Mouse (Mus musculus) heart, adult 2 months (tissue): ENCODE measurements at regions not wholly inside any gene's neighbourhood (a gene's known extent, or its start where the extent isn't known, plus 50 kb on each side); places are given as distances from the start of the nearest gene placed in this dataset.

Source experiments
- DNase-seq, 2 experiments: peaks; one replicate each; pipeline ENCODE4 v3.0.0; 2021
- H3K27ac ChIP-seq: fragments of 200-600 bp; 2 replicates; pipeline ENCODE4 v1.8.1; 2022
- H3K27me3 ChIP-seq: fragments of 200-500 bp; 2 replicates; pipeline ENCODE4 v1.6.1; 2012; ENCODE audit warnings: mild to moderate bottlenecking, low read length, inconsistent platforms, mixed read lengths; ENCODE audit not compliant: control insufficient read depth, insufficient read depth
- H3K36me3 ChIP-seq: fragments of 200-500 bp; 2 replicates; pipeline ENCODE4 v1.6.1; 2012; ENCODE audit warnings: low read length, inconsistent platforms; ENCODE audit not compliant: control insufficient read depth, insufficient read depth
- H3K4me1 ChIP-seq: fragments of 200-500 bp; 2 replicates; pipeline ENCODE4 v1.6.1; 2011; ENCODE audit warnings: low read length; ENCODE audit not compliant: control insufficient read depth, insufficient read depth
- H3K4me3 ChIP-seq: fragments of 200-600 bp; 2 replicates; pipeline ENCODE4 v1.8.1; 2022
- H3K79me2 ChIP-seq: fragments of 200-500 bp; replicated peaks from 2 replicates; pipeline ENCODE4 v1.6.1; 2012; ENCODE audit warnings: mild to moderate bottlenecking, inconsistent platforms, low read length, moderate library complexity, mixed read lengths; ENCODE audit not compliant: control insufficient read depth, insufficient read depth
- H3K9ac ChIP-seq: fragments of 200-500 bp; 2 replicates; pipeline ENCODE4 v1.6.1; 2012; ENCODE audit warnings: low read depth, mild to moderate bottlenecking, control low read depth, inconsistent platforms, low read length, mixed read lengths
- CTCF ChIP-seq: fragments of 200-600 bp; IDR thresholded peaks from 2 replicates; pipeline ENCODE4 v1.8.1; 2022; ENCODE audit warnings: antibody characterized with exemption, mild to moderate bottlenecking, moderate library complexity
- EP300 ChIP-seq: fragments of 200-500 bp; IDR thresholded peaks from 2 replicates; pipeline ENCODE4 v1.6.1; 2011; ENCODE audit warnings: low read depth, low read length, control low read depth; ENCODE audit not compliant: insufficient read depth
- POLR2A ChIP-seq: fragments of 200-500 bp; IDR thresholded peaks from 2 replicates; pipeline ENCODE4 v1.6.1; 2011; ENCODE audit warnings: mild to moderate bottlenecking, low read depth, low read length, control low read depth; ENCODE audit not compliant: insufficient read depth
- WGBS: fragments of 180-500 bp; shearing (Covaris S2); methylation state at CpG from one replicate; pipeline ENCODE4 v1.1.7; 2018; 5-methylcytosine and 5-hydroxymethylcytosine counted together
- intact Hi-C: fragments of 180-260 bp; cut with DNase I; formaldehyde crosslinking; loops from one replicate; pipeline ENCODE4 v1.15.1; 2025

DNA sequence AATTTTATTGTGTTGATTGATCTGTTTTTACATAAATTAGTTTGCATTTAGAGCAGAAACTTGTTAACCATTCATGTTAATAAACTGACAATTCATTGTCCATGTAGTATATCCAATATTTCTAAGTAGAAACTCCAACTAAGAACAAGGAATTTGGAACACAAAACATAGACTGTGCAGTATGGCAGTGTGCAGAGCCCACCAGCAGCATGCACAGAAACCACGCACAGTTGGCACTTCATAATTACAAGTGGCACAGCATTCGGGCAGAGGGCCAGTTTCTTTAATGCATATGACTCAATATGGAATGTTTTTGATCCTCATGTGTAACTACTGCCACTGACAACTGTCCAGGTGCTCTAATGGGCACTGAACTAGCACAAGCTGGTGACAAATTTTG, 423.8 kb downstream of the Inhba start:
- no peak overlapping the region for H3K27ac ChIP-seq
- no peaks in the 10 kb centered on the region for H3K79me2 ChIP-seq
- H3K36me3 ChIP-seq = no peaks in the 10 kb centered on the region
- no peak for TF ChIP-seq POLR2A
- no peak for TF ChIP-seq CTCF
- TF ChIP-seq EP300 = no peak
- H3K9ac ChIP-seq = no peak overlapping the region
- H3K4me3 ChIP-seq = no peak overlapping the region
- intact Hi-C loops = no loop called here
- WGBS = 78% methylated on average over 2 of the region's 2 CpGs
- DNase-seq = no peak
- H3K27me3 ChIP-seq = no peaks in the 10 kb centered on the region
- no peaks in the 10 kb centered on the region for H3K4me1 ChIP-seq

DNA sequence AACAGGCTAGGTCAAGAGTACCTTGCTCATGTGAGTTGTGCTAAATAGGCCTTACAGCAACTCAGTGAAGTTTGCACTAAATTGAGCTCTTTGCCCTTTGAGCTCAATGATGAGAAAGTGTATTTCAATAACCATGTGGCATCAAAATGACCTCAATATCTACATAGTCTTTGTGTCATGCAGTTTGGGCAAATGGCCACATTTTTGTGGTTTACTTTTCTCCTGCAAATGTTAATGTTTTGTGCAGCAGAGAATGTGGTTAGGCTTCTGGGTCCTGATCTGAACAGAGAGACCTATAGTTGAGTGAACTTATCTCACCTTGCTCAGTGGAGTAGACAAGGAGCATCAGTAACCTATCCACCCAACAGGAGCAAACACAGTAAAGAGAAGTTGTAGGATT, 441.6 kb downstream of the Inhba start:
- H3K36me3 ChIP-seq = no peaks in the 10 kb centered on the region
- no peaks in the 10 kb centered on the region for H3K27me3 ChIP-seq
- H3K79me2 ChIP-seq = no peaks in the 10 kb centered on the region
- TF ChIP-seq POLR2A (no peak), EP300 (no peak), CTCF (no peak)
- DNase-seq = no peak
- no peaks in the 10 kb centered on the region for H3K4me1 ChIP-seq
- intact Hi-C loops = no loop called here
- H3K27ac ChIP-seq = no peak overlapping the region
- H3K9ac ChIP-seq = no peak overlapping the region
- no peak overlapping the region for H3K4me3 ChIP-seq

DNA sequence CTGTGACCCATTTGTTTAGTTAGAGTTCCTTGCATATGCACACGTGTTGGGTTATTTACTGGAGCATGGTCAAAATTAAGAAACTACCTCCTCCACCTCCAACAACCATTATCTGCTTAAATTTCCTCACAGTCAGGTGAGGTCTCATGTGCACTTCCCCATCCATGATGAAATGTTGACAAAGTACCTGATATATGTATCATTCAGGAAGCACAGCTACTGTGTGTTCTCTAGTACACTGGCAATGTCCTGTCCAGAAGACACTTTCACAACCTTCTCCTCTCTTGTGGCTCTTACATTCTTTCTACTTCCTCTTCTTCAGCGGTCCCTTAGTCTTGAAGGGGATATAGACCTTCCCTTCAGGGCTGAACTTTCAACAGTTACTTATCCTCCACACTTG, 448.1 kb downstream of the Inhba start:
- no peaks in the 10 kb centered on the region for H3K27me3 ChIP-seq
- no peaks in the 10 kb centered on the region for H3K36me3 ChIP-seq
- H3K4me3 ChIP-seq = no peak overlapping the region
- DNase-seq = no peak
- no peaks in the 10 kb centered on the region for H3K4me1 ChIP-seq
- 68% methylated on average over 2 of the region's 2 CpGs for WGBS
- H3K27ac ChIP-seq = no peak overlapping the region
- TF ChIP-seq POLR2A = no peak
- no peak for TF ChIP-seq EP300
- TF ChIP-seq CTCF = no peak
- intact Hi-C loops = no loop called here
- no peaks in the 10 kb centered on the region for H3K79me2 ChIP-seq
- no peak overlapping the region for H3K9ac ChIP-seq

DNA sequence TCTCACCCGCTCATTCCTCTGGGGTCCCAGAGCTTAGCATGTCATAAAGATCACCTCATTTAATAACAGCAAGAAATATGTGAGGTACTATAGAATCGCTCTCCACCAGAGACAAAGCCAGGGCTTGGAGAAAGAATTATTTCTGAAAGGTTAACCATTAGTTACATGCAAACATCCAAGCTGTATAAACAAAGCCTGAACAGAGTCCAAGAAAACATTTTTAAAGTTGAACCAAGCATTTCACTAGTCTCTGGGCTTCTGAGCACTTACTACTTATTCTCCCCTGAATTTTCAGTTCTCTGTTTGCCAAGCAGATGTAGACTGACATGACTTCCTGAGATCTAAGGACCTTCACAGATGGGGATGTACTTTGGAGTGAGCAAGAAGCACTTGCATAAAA, 450.0 kb downstream of the Inhba start:
- intact Hi-C loops = no loop called here
- no peak overlapping the region for H3K27ac ChIP-seq
- WGBS = 91% methylated on average over 2 of the region's 2 CpGs
- H3K4me3 ChIP-seq = no peak overlapping the region
- TF ChIP-seq CTCF (no peak), POLR2A (no peak), EP300 (no peak)
- no peak for DNase-seq
- no peaks in the 10 kb centered on the region for H3K36me3 ChIP-seq
- H3K27me3 ChIP-seq = no peaks in the 10 kb centered on the region
- H3K79me2 ChIP-seq = no peaks in the 10 kb centered on the region
- no peak overlapping the region for H3K9ac ChIP-seq
- H3K4me1 ChIP-seq = no peaks in the 10 kb centered on the region

DNA sequence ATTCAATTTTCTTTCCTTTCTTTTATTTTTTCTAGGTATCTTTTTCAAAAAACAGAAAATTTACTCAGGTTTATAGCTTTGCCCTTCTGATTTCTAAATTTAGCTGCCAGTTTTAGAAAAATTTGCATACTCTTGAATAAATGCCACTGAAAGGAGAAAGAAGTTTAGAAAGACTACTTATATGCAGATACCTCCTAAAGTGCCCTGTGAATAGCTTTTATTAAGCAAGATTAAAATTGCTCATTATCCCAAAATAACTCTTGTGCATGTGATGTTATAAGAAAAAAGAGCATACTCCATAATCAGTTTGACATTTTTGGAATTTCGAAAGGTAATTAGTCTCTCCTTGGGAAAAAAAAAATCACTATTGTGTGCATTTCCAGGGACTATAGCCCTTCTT, 453.2 kb downstream of the Inhba start:
- no peak overlapping the region for H3K9ac ChIP-seq
- TF ChIP-seq EP300 = no peak
- no peak for TF ChIP-seq POLR2A
- TF ChIP-seq CTCF = no peak
- H3K27ac ChIP-seq = no peak overlapping the region
- no peak overlapping the region for H3K4me3 ChIP-seq
- H3K79me2 ChIP-seq = no peaks in the 10 kb centered on the region
- intact Hi-C loops = no loop called here
- WGBS = 79% methylated on average over 1 of the region's 1 CpGs
- H3K4me1 ChIP-seq = no peaks in the 10 kb centered on the region
- DNase-seq = no peak
- H3K36me3 ChIP-seq = no peaks in the 10 kb centered on the region
- H3K27me3 ChIP-seq = no peaks in the 10 kb centered on the region

DNA sequence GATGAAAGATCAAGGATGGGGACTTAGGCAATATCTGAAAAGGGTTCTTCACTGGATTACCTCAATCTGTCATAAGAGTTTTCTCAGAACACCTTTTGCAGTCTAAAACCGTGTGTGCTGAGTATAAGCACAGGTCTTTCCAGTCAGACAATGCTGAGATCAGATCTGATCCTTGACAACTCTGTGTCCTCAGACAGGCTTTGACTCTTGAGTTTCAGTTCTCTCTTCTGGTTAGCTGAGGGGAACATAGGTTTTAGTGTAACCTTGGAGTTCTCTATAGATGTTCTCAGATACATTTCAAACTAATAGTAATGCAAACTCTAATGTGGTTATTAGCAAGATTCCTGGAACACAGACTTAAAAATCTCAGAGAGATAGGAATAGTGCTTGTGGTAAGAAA, 453.7 kb downstream of the Inhba start:
- DNase-seq = no peak
- WGBS = 57% methylated on average over 1 of the region's 1 CpGs
- Histone ChIP-seq H3K27ac (no peak overlapping the region), H3K9ac (no peak overlapping the region), H3K79me2 (no peaks in the 10 kb centered on the region), H3K36me3 (no peaks in the 10 kb centered on the region), H3K4me1 (no peaks in the 10 kb centered on the region), H3K27me3 (no peaks in the 10 kb centered on the region), H3K4me3 (no peak overlapping the region)
- intact Hi-C loops = no loop called here
- TF ChIP-seq POLR2A (no peak), CTCF (no peak), EP300 (no peak)
